Mouse (Mus musculus): ENCODE results near the gene Cnot9. TPM values are rescaled to one million over a fixed set of nuclear protein-coding genes. Genes with fewer than 3 reads are reported as not detected.
"Not testable (repeated sequence)": the region's sequence is repeated elsewhere in the genome, so short reads cannot be mapped to it uniquely, and the experiment has no call there.

Cnot9 gene
- 10 to 100 TPM; 20.8 to 22.4 TPM for total RNA-seq (2021)

- peak; percentile 100 for DNase-seq
- intact Hi-C loops (cut with DNase I) = loop anchor here (5.0 kb wide), 1 partner anchor 81 kb away; the partner anchor contains the start of genes Bcs1l and Zfp142
Observed at GRCm38 (mm10) chr1:74505721-74506464, at the start of gene Cnot9. TSS of gene Cnot9 (plus strand) at chr1:74506058.

- DNase-seq = peak; percentile 29 to 57
- intact Hi-C loops (cut with DNase I) = loop anchor here (5.0 kb wide), 2 partner anchors 112 to 297 kb away; no protein-coding TSS in a partner anchor
Observed at GRCm38 (mm10) chr1:74460273-74460672, 45.6 kb upstream of the Cnot9 start.

GRCm38 (mm10) chr1:74485792-74486191 is 20.1 kb upstream of the Cnot9 start:
- DNase-seq = no peak
- intact Hi-C loops (cut with DNase I) = no loop called here

GRCm38 (mm10) chr1:74501106-74501505 is 4.8 kb upstream of the Cnot9 start:
- intact Hi-C loops (cut with DNase I) = no loop called here
- no peak for DNase-seq

GRCm38 (mm10) chr1:74505393-74505720 is 501 bp upstream of the Cnot9 start:
- DNase-seq = no peak
- intact Hi-C loops (cut with DNase I) = loop anchor here (5.0 kb wide), 1 partner anchor 82 kb away; the partner anchor contains the start of genes Bcs1l and Zfp142

GRCm38 (mm10) chr1:74506471-74506881 is 618 bp downstream of the Cnot9 start:
- intact Hi-C loops (cut with DNase I) = loop anchor here (5.0 kb wide), 1 partner anchor 81 kb away; the partner anchor contains the start of genes Bcs1l and Zfp142
- DNase-seq = peak; percentile 71 to 75

- DNase-seq = no peak
- intact Hi-C loops (cut with DNase I) = loop anchor here (5.0 kb wide), 1 partner anchor 80 kb away; the partner anchor contains the start of genes Bcs1l and Zfp142
Observed at GRCm38 (mm10) chr1:74507780-74508179, 1.9 kb downstream of the Cnot9 start.

GRCm38 (mm10) chr1:74511306-74511705 is 5.4 kb downstream of the Cnot9 start:
- no peak for DNase-seq
- intact Hi-C loops (cut with DNase I) = no loop called here

- DNase-seq; intact Hi-C loops (cut with DNase I): not testable (repeated sequence)
Observed at GRCm38 (mm10) chr1:74512999-74513398, 7.1 kb downstream of the Cnot9 start.

- DNase-seq = no peak
- intact Hi-C loops (cut with DNase I) = no loop called here
Observed at GRCm38 (mm10) chr1:74519875-74520274, 14.0 kb downstream of the Cnot9 start.

GRCm38 (mm10) chr1:74524746-74525145 is 18.9 kb downstream of the Cnot9 start:
- intact Hi-C loops (cut with DNase I) = no loop called here
- no peak for DNase-seq

- intact Hi-C loops (cut with DNase I) = no loop called here
- DNase-seq = no peak
Observed at GRCm38 (mm10) chr1:74528589-74528988, 22.7 kb downstream of the Cnot9 start.

- DNase-seq = peak; percentile 2 to 7
Observed at GRCm38 (mm10) chr1:74538650-74539049, 32.8 kb downstream of the Cnot9 start.

GRCm38 (mm10) chr1:74542451-74542961 is 36.6 kb downstream of the Cnot9 start, which contains the start of gene Plcd4:
TSS of gene Plcd4 (plus strand) at chr1:74542888.
- intact Hi-C loops (cut with DNase I) = no loop called here
- DNase-seq = peak; percentile 3

More at GRCm38 (mm10) chr1:74538650-74539049, 32.8 kb downstream of the Cnot9 start:
- intact Hi-C loops (cut with DNase I) = no loop called here

- DNase-seq = no peak
- intact Hi-C loops (cut with DNase I) = no loop called here
Observed at GRCm38 (mm10) chr1:74544184-74544583, 38.3 kb downstream of the Cnot9 start, which contains the start of gene Usp37. TSS of gene Usp37 (minus strand) at chr1:74544284.

GRCm38 (mm10) chr1:74559061-74559460 is 53.2 kb downstream of the Cnot9 start:
- no peak for DNase-seq
- intact Hi-C loops (cut with DNase I) = no loop called here

GRCm38 (mm10) chr1:74565834-74566233 is 60.0 kb downstream of the Cnot9 start:
- intact Hi-C loops (cut with DNase I) = no loop called here
- DNase-seq = no peak

GRCm38 (mm10) chr1:74569739-74570719 is 64.2 kb downstream of the Cnot9 start:
- intact Hi-C loops (cut with DNase I) = loop anchor here (5.0 kb wide), 1 partner anchor 108 kb away; no protein-coding TSS in a partner anchor
- DNase-seq = no peak
